Mouse (Mus musculus) midbrain, embryonic 10.5 days (tissue): ENCODE results near the gene Gm10799. TPM values are rescaled to one million over a fixed set of nuclear protein-coding genes. Genes with fewer than 3 reads are reported as not detected.
"Not testable (repeated sequence)": the region's sequence is repeated elsewhere in the genome, so short reads cannot be mapped to it uniquely, and the experiment has no call there.

Experiments
- DNase-seq: peaks from one replicate; pipeline ENCODE4 v3.0.0-alpha.2; 2017; ENCODE audit warnings: low spot score
- H3K27ac ChIP-seq: fragments of 300-500 bp; sonication (generic); replicated peaks from 2 replicates; pipeline ENCODE4 v1.5.1; 2016; ENCODE audit warnings: mild to moderate bottlenecking
- H3K27me3 ChIP-seq: fragments of 300-500 bp; sonication (generic); 2 replicates; pipeline ENCODE4 v1.6.1; 2016; ENCODE audit warnings: low read depth, mild to moderate bottlenecking; ENCODE audit not compliant: poor library complexity, severe bottlenecking
- H3K36me3 ChIP-seq: fragments of 300-500 bp; sonication (generic); 2 replicates; pipeline ENCODE4 v1.6.1; 2016; ENCODE audit warnings: mild to moderate bottlenecking, moderate library complexity
- H3K4me1 ChIP-seq: fragments of 300-500 bp; sonication (generic); 2 replicates; pipeline ENCODE4 v1.6.1; 2016
- H3K4me3 ChIP-seq: fragments of 300-500 bp; sonication (generic); 2 replicates; pipeline ENCODE4 v1.5.1; 2016; ENCODE audit warnings: mild to moderate bottlenecking, moderate library complexity
- H3K9me3 ChIP-seq: fragments of 300-500 bp; sonication (generic); replicated peaks from 2 replicates; pipeline ENCODE4 v1.6.1; 2016; ENCODE audit warnings: mild to moderate bottlenecking
- WGBS: fragments of 180-500 bp; shearing (Covaris S2); methylation state at CpG from one replicate; pipeline ENCODE4 v1.1.7; 2016; 5-methylcytosine and 5-hydroxymethylcytosine counted together
- polyA plus RNA-seq: library from polyadenylated mRNA; unstranded; fragments of >200 nt; fragmentation: Nextera tagmentation; extraction: Ambion mirVana; gene quantifications from 2 replicates; pipeline ENCODE4 v1.2.1, GENCODE M21; 2016

The Gm10799 gene
- not detected in 2 replicates for polyA plus RNA-seq

DNA sequence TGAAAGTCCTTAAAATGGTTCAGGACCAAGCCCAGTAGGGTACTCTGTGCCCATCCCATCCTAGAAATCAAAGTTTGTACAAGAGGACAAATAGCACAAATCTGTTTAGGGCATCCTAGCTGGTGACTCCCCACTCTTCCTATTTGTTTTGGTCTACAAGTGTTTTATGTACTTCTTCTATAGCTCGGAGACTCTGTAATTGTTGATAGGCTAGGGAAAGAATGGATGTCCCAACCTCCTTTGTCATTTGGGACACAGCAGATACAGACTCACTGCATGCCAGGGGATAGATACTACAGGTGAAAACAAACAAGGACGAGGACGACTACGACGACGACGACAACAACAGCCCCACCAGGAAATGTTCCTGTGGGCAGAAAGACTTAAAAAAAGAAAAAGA is at the start of gene Gm10799:
Gm10799 (minus strand) TSS at position 101 of the 400 bp plus-strand sequence.
- H3K27ac ChIP-seq, H3K36me3 ChIP-seq, H3K27me3 ChIP-seq, H3K4me3 ChIP-seq, H3K4me1 ChIP-seq, DNase-seq, H3K9me3 ChIP-seq: not testable (repeated sequence)
- 81% methylated on average over 7 of the region's 7 CpGs for WGBS

- not testable (repeated sequence) for H3K4me1 ChIP-seq, H3K4me3 ChIP-seq, H3K9me3 ChIP-seq, H3K27ac ChIP-seq, H3K27me3 ChIP-seq, H3K36me3 ChIP-seq, DNase-seq
These were observed 48.8 kb upstream of the Gm10799 start for GRCm38 (mm10) chr2:104117173-104117572.

- Histone ChIP-seq H3K4me1 (no peaks in the 10 kb centered on the region), H3K27me3 (no peaks in the 10 kb centered on the region), H3K4me3 (no peak overlapping the region), H3K36me3 (peaks cover 7% of the 10 kb centered on the region; the same call in 1 of the 2 replicates), H3K27ac (no peak overlapping the region), H3K9me3 (no peaks in the 10 kb centered on the region)
- 89% methylated on average over 3 of the region's 3 CpGs for WGBS
- DNase-seq, result no peak
These were observed 46.5 kb upstream of the Gm10799 start for GRCm38 (mm10) chr2:104114898-104115297.

- not testable (repeated sequence) for H3K4me1 ChIP-seq, DNase-seq, H3K9me3 ChIP-seq, H3K4me3 ChIP-seq, H3K27me3 ChIP-seq, H3K27ac ChIP-seq, H3K36me3 ChIP-seq
These were observed 45.2 kb upstream of the Gm10799 start for GRCm38 (mm10) chr2:104113563-104113962.

- not testable (repeated sequence) for H3K27me3 ChIP-seq, H3K4me3 ChIP-seq, H3K9me3 ChIP-seq, H3K36me3 ChIP-seq, H3K4me1 ChIP-seq, H3K27ac ChIP-seq, DNase-seq
- WGBS, result no CpG with 5 or more reads among the region's 1 CpGs
These were observed 42.9 kb upstream of the Gm10799 start for GRCm38 (mm10) chr2:104111170-104111797.

GRCm38 (mm10) chr2:104110031-104110430 is 41.7 kb upstream of the Gm10799 start:
- Histone ChIP-seq H3K27ac (no peak overlapping the region), H3K9me3 (no peaks in the 10 kb centered on the region), H3K36me3 (peaks cover 7% of the 10 kb centered on the region; the same call in 1 of the 2 replicates), H3K4me1 (no peaks in the 10 kb centered on the region), H3K4me3 (no peak overlapping the region), H3K27me3 (no peaks in the 10 kb centered on the region)
- no peak for DNase-seq
- 95% methylated on average over 4 of the region's 4 CpGs for WGBS

DNA sequence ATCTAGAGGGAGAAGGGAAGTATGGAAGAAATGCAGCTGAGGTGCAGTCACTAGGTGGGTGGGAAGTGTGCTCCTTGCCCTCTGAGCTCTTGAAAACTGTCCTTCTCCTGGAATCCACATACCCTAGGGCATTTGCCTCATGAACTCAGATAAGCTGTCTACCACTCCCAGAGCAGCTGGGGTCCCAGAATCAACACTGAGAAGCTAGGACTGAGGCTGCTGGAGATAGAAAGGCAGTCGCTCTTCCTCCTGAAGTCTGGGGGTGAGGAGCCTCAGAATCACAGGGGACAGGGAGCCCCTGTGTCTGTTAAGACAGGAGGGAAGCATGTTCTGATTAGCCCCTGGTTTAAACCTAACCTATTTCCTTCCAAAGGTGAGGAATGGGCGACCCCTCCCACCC is 41.2 kb upstream of the Gm10799 start:
- no peak for DNase-seq
- Histone ChIP-seq H3K36me3 (peaks cover 7% of the 10 kb centered on the region; the same call in 1 of the 2 replicates), H3K9me3 (no peaks in the 10 kb centered on the region), H3K27ac (no peak overlapping the region), H3K4me1 (no peaks in the 10 kb centered on the region), H3K27me3 (no peaks in the 10 kb centered on the region), H3K4me3 (no peak overlapping the region)
- WGBS, result 58% methylated on average over 2 of the region's 2 CpGs

DNA sequence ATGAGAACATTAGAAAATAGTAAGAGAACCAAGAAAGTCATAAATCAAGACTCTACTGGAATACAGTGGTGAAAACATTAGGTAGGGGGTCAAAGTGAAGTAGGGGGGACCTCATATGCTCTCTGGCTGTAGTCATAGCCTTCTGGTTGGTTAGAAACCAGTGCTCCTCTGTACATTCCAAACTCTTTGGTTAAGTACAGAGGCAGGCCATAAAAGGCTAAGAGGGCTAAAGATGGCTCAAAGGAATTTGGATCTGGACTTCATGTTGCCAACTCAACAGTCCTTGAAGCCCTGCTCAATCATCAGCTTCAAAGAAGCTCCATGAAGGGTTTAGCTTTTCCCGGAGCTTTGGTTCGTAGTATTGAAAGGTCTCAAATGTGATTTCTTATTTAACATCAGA is 40.7 kb upstream of the Gm10799 start:
- DNase-seq, H3K4me1 ChIP-seq, H3K27ac ChIP-seq, H3K9me3 ChIP-seq, H3K4me3 ChIP-seq, H3K36me3 ChIP-seq, H3K27me3 ChIP-seq: not testable (repeated sequence)
- 94% methylated on average over 2 of the region's 2 CpGs for WGBS

- H3K36me3 ChIP-seq, result no peaks in the 10 kb centered on the region
- H3K9me3 ChIP-seq, result no peaks in the 10 kb centered on the region
- H3K4me3 ChIP-seq, result no peak overlapping the region
- H3K27ac ChIP-seq, result no peak overlapping the region
- 92% methylated on average over 6 of the region's 6 CpGs for WGBS
- 0 out of 2 replicates have a peak, but pooled peaks cover 3% of the 10 kb centered on the region for H3K4me1 ChIP-seq
- no peaks in the 10 kb centered on the region for H3K27me3 ChIP-seq
- no peak for DNase-seq
These were observed 36.5 kb upstream of the Gm10799 start for GRCm38 (mm10) chr2:104104800-104105199.

DNA sequence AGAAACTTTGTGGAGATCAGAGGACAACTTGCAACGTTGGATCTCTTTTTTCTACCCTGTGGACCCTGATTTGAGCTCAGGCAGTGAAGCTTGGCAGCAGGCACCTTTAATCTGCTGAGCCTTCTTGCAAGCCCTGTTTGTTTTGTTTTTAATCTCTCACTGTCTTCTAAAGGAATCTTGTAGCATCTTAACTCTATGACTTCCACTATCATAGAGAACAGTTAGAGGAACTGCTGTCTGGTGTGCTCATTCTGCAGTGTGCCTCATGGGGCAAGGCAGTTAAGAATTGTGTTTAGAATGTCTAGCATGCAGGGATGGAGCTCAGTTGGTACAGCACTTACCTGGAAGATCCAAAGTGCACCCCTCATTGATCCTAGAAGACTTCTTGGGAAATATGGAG is 31.6 kb upstream of the Gm10799 start:
- WGBS, result 22% methylated on average over 1 of the region's 1 CpGs
- no peak for DNase-seq
- Histone ChIP-seq H3K36me3 (no peaks in the 10 kb centered on the region), H3K27ac (no peak overlapping the region), H3K4me3 (no peak overlapping the region), H3K9me3 (no peaks in the 10 kb centered on the region), H3K4me1 (peaks cover 35% of the 10 kb centered on the region), H3K27me3 (no peaks in the 10 kb centered on the region)

- H3K4me1 ChIP-seq, result peaks cover 35% of the 10 kb centered on the region
- WGBS, result 93% methylated on average over 2 of the region's 2 CpGs
- no peaks in the 10 kb centered on the region for H3K27me3 ChIP-seq
- H3K9me3 ChIP-seq, result no peaks in the 10 kb centered on the region
- no peak for DNase-seq
- H3K27ac ChIP-seq, result no peak overlapping the region
- H3K36me3 ChIP-seq, result no peaks in the 10 kb centered on the region
- no peak overlapping the region for H3K4me3 ChIP-seq
These were observed 30.9 kb upstream of the Gm10799 start for GRCm38 (mm10) chr2:104099231-104099585.

GRCm38 (mm10) chr2:104098529-104099230 is 30.3 kb upstream of the Gm10799 start:
- H3K36me3 ChIP-seq, result no peaks in the 10 kb centered on the region
- no peak overlapping the region for H3K27ac ChIP-seq
- no peak for DNase-seq
- no peak overlapping the region for H3K4me3 ChIP-seq
- no peaks in the 10 kb centered on the region for H3K27me3 ChIP-seq
- whole genome bisulfite sequencing, result 37% methylated on average over 3 of the region's 3 CpGs
- no peaks in the 10 kb centered on the region for H3K9me3 ChIP-seq
- H3K4me1 ChIP-seq, result peaks cover 35% of the 10 kb centered on the region

DNA sequence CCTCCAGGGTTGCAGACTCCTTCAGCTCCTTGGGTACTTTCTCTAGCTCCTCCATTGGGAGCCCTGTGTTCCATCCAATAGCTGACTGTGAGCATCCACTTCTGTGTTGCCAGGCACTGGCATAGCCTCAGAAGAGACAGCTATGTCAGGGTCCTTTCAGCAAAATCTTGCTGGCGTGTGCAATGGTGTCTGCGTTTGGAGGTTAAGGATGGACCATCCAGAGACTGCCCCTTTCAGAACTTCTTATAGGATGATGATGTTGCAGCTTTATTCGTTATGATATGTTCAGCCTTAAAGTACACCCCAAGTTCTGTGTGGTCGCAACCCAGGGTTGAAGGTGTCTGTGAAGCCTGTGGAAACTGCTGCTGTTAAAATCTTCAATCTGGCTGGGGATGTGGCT is 29.0 kb upstream of the Gm10799 start:
- H3K27ac ChIP-seq, H3K36me3 ChIP-seq: not testable (repeated sequence)
- WGBS, result 92% methylated on average over 4 of the region's 4 CpGs

More for the DNA sequence above, 29.0 kb upstream of the Gm10799 start:
- not testable (repeated sequence) for DNase-seq, H3K27me3 ChIP-seq, H3K4me3 ChIP-seq, H3K9me3 ChIP-seq
- peaks cover 35% of the 10 kb centered on the region for H3K4me1 ChIP-seq
